Mouse (Mus musculus): ENCODE measurements around the gene Srsf2.

Srsf2 gene

DNA sequence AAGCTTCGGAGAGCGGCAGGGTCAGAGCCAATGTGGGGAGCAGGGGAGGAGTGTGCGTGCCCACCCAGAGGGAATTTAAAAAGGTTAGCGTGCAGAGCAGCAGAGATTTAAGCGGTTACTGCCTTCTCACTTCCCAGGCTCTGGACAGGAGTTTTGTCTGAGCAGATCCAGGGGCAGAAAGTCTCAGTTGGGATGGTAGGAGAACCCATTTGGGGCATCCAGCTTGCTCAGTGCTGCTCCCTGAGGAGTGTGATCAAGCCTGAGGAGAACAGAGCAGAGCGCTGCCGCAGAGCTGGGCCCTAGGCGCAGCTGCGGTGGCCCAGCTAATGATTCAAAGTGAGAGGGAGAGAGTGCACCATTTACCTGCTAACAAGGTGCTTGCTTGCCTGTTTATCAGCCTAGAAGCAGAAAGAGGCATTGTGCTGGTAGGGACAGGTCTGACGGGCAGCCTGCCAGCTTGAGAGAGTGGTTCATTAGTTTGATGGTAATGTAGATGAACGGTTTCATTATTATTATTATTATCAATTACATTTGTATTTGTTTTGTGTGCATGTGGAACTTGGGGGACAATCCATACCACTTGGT is 44.0 kb downstream of the Srsf2 start:
- no peak for DNase-seq (ENCODE audit: low spot score in 2 of 2)

DNA sequence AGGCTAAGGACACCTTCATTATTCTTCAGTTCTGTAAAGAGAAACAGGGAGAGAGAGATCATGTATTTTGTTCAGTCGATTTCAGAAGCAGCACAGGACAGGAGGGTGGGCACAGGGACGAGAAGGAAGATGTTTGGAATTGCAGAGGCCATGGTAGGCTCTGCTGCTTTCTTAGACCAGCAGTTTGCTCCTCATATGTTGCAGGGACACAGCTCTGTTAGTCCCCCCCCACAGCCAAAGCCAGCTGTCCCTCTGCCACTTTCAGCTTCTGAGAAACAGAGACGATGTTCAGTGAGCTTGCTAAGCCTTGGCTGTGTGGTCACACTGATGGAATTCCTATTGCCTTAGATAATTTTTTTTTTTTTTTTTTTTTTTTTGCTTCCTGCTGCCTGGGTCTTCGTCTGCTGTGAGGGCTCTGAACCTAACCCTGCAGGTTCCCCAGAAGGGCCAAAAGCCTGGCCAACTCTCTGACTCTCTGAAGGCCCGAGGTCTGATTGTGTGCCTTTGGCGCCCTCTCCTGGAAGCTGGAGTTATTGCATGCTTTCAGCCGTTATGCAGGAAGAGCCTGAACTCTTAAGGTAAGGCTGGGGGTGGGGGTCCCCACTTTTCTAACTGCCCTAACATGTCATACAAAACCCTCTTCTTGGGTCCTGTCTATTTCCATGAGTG is 44.8 kb downstream of the Srsf2 start:
- DNase-seq (ENCODE audit: low spot score in 2 of 2), result peak; percentile 84 to 91

DNA sequence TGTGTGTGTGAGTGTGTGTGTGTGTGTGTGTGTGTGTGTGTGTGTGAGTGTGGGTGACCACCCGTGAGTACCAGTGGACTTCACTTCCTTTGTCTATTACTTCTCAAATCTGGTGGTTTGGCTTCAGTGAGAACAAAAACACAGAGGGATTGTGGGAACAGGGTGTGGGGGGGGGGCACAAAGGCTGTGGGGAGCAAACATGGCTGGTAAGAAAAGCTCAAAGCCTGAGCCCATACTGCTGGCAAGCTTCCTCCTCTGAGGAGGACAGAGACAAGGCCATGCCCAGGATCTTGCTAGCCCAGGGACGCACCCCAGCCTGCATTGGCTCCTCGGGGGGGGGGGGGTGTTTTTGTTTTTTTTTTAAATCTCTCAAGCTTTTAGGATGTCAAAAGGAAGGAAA is 45.4 kb downstream of the Srsf2 start:
- DNase-seq (ENCODE audit: low spot score in 2 of 2), result no peak

DNA sequence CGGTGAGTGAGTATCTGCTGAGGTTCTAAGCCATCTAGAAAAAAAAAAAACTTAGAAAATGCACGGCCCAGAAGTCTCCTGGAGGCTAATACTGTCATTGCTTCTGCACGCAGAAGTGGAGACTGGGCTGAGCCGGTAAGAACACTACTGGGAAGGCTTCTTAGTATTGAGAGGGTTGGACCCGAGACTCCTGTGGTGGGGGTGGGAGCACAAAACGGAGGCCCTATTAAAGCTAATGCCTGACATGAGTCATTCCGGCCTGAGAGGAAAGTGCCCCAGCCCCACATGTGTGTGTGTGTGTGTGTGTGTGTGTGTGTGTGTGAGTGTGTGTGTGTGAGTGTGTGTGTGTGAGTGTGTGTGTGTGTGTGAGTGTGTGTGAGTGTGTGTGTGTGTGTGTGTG is 45.8 kb downstream of the Srsf2 start:
- DNase-seq (ENCODE audit: low spot score in 2 of 2), result no peak

DNA sequence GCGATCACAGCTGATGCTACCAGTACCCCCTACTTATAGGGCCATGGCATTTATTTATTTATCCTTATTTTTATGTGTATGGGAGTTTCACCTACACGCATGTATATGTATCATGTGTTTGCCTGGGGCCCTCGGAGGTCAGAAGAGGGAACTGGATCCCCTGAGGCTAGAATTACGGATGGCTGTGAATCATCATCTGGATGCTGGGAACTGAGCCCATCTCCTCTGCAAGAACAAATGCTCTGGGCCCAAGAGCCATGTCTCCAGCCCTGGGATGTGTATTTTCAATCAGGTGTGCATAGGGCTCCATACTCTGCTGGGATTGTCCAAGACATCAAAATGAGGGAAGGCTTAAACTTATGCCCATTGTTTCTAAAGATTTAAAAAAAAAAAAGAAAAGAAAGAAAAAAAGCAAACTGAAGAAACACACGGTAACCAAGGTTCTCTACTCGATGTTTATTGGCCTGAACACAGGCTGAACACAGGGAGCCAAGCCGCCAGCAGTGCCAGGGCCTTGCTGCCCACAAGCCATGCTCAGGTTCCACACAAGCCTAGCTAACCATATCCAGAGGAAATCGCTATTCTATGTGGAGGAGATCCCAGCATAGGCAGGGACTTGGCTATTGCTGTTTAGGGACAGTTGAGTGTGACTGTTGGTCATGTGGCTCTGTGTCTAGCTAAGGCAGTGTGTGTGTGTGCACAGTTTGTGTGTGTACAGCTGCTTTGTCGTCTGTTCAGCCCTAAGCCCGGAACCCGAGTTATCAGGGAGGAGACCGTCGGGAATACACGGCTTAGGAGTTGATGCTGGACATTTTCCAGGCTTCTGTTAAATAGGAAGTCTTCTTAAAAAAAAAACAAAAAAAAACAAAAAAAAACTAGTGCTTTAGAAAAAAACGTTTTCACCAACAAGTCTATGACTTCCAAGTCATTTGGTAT is 46.5 kb downstream of the Srsf2 start:
- DNase-seq (ENCODE audit: low spot score in 2 of 2), result no peak

DNA sequence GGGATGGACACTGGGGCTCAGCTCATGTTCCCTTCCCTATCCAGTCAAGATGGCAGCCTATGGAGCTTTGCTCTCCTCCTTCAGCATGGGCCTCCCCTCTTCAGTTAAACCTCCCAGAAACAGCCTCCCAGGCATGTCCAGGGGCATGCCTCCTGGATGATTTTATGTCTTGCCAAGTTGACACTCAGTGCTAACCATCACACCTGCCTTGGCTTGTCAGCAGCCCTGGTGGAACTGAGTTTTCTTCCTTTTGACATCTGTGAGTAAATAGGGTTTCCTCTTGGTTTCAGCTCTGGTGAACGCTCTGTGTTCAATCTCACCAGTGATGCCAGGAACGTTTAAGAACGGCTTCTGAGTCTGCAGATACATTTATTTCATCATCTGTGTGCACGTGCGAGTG is 50.2 kb downstream of the Srsf2 start:
- no peak for DNase-seq (ENCODE audit: low spot score in 2 of 2)

DNA sequence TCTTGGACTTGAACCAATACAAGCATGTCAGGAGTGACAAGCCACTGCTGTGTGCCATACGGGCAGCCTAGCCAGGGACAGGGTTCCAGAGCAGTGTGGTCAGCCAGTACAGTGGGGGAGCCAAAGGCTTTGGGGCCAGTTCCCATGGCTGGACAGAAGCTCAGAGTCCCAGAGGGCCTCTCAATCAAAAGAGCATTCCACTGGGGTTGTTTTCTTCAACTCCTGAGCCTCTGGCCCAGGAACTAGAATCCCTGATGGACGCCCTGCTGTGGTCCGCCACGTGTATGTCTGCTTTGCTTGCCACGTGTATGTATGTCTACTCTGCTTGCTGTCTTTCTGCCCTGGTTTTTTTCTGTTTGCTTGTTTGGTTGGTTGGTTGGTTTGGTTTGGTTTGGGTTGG is 51.8 kb downstream of the Srsf2 start:
- no peak for DNase-seq (ENCODE audit: low spot score in 2 of 2)

Measured in cerebellum, postnatal 4 days (tissue).